Mouse (Mus musculus) layer of hippocampus, adult 8-10 months (tissue): ENCODE measurements at regions not wholly inside any gene's neighbourhood (a gene's known extent, or its start where the extent isn't known, plus 50 kb on each side); places are given as distances from the start of the nearest gene placed in this dataset.
"Not testable (repeated sequence)": the region's sequence is repeated elsewhere in the genome, so short reads cannot be mapped to it uniquely, and the experiment has no call there.

Experiments used
- DNase-seq, 2 experiments: peaks; one replicate each; pipeline ENCODE4 v3.0.0; 2022; ENCODE audit warnings: low spot score in 2 of 2

DNA sequence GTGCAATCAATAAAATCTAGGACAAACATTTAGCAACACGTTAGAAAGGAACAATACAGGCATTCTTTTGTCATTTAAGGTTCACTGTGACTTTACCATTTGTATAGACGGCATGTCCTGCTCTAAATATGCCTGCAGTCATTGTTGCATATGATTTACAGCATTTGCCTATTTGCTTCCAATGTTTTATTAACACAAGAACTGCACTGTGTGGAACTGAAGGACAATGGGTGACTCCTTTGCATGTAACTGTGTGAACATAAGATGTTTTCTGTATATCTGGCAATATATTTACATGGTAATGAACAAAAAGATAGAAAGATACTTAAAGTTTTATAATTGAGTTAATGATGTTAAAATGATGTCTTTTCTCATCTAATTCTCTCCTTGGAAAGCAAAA lies 57.1 kb downstream of the Pou4f1 start:
- no peak for DNase-seq

DNA sequence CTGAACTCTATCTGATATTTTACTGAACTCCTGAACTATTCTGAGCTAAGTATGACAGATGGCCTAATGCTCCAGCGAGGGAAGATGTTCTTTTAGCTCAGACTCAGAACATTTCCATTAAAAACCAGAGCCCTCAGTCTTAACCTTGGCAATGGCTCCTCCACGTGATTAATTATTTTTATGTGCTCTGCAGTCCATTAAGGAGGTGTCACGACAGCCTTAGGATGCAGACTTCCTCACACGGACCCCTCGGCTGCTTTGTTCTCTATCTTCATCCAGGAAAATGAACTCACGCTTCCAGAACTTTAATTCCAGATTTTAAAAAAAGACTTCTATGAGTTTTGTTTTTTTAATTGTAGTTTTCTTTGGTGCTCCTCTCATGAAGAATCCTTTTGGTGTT lies 57.5 kb downstream of the Pou4f1 start:
- no peak for DNase-seq

DNA sequence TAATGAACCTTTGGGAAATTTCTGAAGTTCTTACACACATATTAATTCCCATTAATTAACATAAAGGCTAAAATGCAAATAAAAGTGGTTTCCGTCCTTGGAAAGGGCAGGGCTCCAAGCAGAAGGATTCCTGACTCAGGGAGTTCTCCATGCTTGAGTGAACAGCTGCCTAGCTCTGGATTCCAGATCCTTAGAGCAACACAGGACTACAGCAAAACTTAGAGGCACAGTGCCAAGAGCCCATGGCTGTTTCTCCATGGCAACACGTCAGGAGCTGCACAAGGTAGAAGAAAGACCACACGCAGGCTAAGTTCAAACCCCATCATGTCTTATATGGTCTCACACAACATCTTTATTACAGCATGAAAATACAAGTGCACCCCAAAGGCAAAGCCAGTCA lies 61.7 kb downstream of the Pou4f1 start:
- DNase-seq: no peak

DNA sequence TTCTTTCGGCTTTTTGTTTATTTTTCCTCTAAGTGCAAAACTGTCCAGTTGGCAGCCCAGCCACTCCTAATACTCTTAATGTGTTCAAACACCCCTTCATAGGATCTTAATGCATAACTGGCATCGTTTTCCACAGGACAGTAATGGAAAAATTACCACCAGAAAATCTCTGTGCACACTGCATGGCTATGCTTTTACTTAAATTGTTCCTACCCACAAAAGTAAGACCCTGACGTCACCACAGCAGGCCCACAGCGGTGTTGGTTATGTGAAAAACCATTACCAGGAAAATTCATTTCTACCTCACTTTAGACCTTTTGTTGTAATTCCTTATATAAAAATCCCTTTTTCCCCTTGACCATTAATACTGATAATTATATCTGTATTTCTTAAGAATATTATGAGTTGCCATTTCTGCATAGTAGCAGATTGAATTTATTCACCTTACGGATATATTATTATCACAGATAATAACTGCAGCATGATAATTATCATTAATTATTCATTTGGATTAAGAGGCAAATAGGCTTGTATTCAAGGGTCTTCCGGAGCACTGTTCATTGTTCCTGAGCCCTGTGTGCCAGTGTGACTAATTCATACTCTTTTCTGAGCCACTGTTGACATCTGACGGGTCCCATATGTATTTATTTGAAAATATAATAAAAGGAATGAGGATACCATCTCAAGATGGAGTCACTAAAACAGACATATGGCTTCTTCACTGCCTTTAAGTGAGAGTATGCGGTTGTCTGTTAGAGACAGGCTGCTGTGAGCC lies 78.3 kb downstream of the Pou4f1 start:
- no peak for DNase-seq

DNA sequence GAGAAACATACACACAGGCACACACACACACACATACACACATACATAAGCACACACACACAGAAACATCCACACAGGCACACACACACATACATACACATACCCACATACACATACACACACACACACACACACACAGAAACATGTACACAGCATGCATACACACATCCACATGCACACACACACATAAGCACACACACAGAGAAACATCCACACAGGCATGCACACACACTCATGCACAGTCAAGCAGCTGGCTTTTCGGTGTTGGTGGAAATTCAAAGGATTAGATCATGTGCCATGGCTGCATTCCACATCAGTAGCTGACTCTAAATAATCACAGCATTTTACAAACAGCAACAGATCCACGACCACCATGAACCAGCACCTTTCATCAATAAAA lies 78.9 kb downstream of the Pou4f1 start:
- no peak for DNase-seq

DNA sequence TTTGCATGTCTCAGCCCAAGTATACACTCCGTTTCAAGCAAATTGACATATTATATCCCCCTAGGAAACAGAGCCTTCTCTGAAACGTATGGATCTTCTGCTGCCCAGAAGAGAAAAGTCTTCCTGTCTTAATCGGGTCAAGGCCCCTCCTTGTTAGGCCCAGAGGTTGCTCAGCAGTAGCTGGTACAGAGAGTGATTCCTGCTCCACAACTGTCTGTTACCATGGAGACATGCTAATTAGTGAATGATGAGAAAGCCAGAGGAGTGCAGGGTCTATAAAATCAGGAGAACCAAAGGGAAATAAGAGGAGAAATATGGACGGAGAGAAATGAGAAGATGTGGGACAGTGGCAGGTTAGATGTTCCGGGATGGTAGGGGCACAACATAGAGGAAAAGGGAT lies 86.8 kb downstream of the Pou4f1 start:
- DNase-seq: no peak

DNA sequence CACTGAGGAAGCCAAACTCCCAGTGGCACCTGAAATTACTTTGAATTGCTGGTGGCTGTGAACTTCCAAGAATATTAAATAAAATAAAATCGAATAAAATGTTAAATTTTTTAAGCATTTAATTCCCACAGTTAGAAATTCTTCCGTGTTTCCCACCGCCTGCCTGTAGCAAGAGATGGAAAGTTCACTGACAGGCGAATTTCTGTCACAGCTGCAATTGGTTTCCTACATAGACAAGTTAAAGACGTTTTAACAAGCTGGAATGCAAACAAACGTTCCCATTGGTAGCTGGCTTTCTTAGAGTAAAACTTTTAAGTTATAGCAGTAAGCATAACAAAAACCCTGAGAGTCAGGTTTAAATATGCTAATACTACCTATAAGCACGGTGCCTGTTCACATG lies 95.0 kb downstream of the Pou4f1 start:
- DNase-seq: no peak

DNA sequence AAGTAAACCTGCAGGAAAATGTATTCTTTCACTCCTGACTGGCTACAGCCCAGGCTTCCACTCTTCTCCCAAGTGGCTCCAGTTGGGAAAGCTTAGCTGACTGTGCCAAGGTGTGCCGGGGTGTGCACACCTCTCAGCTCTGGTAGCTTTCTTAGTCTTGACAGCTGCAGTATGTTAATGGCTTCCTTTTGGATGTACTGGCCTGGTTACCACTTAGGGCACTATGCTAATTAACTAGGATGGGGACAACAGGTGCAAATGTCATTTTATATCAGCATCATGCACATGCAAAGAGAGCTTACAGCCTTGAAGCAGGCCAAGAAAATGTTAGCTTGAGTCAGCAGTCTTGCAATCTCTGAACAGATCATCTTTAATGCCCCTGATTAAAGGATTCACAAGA lies 111.2 kb downstream of the Pou4f1 start:
- DNase-seq: no peak

DNA sequence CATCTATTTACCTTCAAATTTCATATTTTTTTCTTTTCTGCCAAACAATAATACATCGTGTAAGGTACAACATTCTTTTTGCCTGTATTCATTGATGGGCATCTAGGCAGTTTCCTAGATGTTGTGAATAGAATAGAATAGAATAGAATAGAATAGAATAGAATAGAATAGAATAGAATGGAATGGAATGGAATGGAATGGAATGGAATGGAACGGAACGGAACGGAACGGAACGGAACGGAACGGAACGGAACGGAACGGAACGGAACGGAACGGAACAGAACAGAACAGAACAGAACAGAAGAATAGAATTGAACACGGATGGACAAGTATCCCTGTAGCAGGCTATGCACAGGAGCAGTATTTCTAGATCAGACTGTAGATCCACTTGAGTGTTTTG lies 131.0 kb downstream of the Pou4f1 start:
- DNase-seq: not testable (repeated sequence)

DNA sequence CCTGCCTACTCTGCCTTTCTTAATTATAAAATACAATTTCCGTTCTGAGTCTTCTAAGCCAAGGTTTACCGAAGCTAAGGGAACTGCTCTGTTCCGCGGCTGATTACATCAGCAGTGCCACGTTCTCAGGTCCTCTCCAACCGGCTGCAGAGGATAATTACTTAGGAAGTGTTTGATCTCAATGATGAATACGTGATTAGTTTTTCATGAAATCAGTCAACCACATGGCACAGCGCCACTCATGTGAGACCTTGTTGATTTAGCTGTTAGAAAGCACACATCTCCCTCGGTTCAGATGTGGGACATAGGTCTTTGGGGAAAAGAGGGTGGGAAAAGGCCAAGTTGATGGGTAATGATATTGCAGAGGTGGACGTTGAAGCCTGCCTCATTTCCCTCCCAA lies 141.7 kb downstream of the Pou4f1 start:
- DNase-seq: no peak

DNA sequence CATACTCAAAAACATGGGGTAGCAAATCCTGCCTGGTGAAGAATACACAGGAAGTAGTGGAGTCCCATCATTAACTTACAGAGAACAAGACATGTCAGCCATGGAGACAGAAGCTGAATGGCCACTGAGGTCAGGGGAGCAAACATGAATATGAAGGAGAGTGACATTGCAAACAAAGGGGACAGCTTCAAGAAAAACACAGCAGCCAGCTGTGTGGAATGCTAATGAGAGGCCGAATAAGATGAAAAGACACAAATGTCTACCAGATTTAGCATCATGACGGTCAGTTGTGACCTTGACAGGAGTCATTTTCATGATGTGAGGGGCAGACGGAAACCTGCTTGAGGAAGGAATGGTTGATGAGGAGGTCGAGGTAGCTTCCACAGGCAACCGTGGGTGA lies 167.7 kb downstream of the Pou4f1 start:
- DNase-seq: no peak

DNA sequence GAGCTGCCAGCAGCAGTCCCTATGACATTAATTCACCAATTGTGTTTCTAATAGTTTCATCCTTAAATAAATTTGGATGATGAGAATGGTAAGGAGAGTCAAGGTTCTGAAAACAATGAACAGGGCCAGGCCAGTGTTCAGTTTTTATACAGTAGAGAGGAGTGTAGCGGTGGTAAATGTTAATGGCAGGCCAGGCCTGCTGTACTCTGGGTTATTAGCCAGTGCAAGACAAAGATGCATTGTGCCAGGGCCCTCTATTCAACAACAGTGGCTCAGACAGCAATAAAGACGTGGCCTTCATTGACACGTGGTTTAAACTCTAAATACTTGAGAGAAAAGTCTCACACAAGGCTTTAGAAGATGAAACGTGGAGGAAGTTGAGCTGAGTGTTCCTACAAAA lies 169.5 kb downstream of the Pou4f1 start:
- DNase-seq: no peak

DNA sequence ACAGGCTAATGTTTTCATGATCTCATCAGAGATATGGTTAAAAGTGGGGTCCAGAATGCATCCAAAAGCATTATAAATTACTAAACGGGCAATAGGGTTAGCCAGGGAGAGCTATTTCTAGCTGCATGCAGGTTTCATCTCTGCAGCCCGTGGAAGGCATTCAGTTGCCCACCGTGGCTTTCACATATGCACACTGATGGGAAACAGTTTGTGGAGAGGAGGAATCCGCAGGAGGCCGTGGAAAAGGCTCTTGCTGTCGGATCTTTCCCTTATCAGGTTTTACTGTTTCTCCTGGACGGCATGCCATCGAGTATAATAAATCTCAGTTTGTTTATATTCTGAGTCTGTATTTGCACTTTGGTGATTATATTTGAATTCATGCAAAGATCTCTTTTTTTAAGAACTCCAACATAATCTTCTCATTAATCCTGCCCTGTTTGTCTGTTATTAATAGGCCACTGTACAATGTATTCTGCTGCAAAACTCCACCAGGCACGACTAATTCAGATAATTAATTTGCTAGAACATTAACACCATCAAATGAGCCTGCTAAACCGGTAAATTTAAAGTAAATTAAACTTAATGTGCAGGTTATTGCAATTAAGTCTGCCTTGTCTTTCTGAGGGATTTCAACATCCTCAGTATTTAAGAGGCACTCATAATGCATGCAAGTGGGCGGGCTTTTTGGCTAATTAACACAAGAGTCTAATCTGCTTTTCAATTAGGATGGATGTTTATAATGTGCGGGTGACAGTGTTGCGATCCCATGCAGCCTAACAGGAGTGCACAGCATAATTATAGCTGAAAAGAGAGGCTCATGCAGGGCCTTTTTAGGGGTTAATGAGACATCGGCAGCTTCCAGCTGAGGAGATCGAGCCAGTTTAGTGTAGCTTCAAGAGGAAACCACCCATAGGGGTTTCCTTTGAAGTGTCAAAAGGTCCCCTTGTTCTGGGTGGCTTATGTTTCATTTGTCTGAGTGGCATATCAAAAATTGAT lies 170.2 kb downstream of the Pou4f1 start:
- DNase-seq: no peak

DNA sequence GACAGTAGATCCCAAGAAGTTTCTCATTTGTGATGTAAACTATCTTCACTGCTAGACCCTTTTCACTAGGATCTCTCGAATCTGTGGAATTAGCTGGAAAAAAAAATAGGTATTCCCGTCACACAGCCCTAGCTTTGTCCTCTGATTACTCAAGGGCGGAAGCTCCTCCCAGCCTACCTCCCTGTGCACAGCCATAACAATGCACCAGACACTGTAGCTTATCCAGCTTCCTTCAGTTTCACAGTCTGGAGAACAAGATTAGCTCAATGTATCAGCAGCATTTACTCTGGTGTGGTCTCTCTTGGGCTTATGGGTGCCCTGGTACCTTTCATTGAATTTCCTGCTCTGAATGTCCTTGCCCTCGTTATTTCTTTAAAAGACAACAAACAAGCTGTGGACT lies 174.0 kb downstream of the Pou4f1 start:
- no peak for DNase-seq

DNA sequence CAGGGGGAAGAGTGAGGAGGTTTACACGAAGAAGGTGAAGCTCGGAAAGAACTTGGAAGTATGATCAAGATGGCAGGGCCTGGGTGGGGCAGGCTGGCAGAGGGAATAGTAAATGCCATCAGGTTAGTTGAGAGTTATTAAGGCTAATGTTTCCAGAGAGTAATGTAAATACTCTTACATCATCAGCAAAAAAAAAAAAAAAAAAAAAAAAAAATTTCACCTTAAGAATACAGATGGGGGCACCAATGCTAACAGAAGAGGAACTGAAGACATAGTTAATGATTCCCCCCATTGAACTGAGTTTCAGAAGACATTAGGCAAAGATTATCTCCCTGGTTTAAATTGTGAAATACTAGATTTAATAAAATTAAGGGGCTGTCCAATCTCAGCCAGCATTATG lies 174.7 kb downstream of the Pou4f1 start:
- no peak for DNase-seq

DNA sequence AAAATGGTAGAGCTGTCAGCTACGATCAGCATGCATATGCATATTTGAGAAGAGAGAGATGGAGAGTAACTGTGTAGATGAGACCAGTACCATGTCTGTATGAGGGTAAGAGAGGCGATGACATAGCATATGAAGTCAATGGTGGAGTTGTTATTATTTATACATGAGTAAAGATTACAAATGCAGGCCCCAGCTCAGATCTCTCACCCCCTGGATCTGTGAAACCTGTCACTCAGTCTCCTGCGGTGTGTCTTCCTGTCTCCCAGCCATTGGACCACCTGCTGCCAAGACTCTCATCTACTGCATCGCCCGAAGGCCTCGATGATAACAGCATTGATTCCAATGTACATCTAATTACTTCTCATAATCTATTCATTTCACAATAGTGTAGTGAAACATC lies 187.4 kb downstream of the Pou4f1 start:
- no peak for DNase-seq

DNA sequence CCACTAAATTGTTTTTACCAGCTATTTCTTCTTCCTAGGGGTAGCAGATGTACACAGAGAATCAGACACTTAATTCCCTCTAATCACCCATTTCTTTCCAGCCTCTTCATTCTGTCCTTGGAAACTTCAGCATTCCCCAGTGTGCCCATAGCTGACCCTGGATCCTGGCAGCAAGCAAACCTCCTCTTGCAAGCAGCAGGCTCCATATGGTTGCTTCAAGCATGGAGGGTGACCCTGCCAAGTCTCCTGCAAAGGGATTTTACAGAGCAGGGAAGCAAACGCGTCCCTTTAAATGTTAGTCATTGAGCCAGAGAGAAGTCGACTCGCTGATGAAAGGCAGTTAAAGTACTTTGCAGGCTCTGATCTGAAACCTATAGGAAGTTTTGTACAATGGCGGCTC lies 187.9 kb downstream of the Pou4f1 start:
- no peak for DNase-seq

DNA sequence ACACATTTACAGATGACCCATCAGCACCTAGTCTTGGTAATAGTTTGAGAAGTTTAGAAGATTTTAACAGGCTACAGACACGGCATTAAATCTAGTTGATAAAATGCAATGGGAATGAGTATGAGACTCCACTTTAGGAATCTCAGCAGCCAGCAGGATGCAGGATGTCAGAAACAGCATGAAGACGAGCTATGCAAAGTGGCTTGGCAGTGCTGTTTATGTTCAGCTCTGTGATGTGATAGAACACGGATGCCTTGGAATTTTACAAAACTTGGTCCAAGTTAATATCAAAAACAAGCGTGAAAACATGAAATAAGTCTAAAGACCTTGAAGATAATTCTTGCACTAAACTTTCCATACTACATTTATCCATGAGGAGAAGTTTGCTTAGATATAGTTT lies 193.0 kb downstream of the Pou4f1 start:
- DNase-seq: no peak

DNA sequence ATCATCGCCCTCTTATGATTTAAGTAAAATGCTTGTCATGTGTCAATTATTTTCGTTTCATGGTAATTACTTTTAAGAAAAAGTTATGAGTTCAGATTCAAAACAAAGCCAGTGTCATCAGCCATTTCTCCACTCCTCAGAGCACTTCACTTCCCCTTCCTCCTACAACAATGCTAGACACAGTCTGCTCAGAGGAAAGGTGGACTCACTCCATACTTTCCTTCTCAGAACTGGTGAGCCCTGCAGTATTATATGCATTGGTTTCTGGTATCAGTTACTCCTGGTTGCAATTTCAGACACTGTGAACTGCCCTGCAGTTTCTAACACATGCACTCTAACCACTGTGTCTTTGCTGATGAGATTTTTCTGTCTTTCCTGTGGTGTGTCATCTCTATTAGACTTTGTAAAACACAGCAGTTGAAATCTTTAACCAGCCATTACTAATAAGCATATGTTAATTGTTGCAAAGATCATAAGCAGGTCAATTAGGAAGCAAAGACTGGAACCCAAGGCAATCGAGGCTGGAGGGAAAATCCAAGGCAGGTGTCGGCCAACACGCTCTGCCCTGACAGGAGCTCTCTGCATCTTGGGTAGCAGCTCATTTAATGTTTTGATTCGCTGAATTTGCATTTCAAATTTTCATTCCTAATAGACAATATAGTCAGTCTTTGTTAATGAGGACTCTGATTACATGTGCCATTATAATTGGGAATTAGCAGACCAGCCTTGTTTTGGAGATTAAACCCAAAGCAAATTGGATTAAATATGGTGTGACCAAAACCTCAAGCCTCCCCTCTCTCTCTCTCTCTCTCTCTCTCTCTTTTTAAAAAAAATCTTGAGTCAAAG lies 202.7 kb downstream of the Pou4f1 start:
- no peak for DNase-seq

DNA sequence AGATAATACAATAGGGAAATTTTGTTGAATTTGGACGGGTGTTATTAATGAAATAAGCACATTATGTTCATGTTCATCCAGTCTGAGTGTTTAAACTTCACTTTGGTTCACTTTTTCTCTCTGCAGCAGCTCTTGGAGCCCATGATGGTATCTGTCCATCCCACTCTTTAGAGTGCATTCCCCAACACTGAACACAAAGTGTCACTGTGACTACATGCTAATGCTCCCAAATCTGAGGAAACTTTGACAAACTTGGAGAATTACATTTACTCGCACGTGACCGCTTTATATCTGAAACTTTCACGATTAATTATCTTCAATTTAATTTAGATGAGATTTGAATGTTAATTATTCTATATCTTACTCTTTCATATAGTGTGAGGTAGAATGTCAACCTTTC lies 250.8 kb downstream of the Pou4f1 start:
- DNase-seq: no peak

DNA sequence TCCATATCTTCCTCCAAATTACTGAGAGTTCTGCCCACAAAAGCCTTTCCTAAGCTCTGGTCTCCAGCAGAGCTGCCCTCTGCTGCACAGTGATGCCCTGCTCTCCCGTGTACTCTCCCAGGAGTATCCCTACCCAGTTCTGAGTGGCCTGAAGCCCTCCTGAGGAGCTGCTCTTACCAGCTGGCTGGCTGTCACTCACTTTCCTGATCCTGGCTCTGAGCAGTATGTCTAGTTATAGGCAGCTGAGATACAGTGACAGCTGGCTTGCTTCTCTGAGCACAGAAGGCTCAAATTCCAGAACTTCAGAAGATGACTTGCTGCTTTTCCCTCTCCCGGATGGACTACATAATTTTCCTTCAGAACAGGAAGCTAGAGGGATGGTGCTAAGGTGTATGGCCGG lies 257.1 kb downstream of the Pou4f1 start:
- DNase-seq: no peak

DNA sequence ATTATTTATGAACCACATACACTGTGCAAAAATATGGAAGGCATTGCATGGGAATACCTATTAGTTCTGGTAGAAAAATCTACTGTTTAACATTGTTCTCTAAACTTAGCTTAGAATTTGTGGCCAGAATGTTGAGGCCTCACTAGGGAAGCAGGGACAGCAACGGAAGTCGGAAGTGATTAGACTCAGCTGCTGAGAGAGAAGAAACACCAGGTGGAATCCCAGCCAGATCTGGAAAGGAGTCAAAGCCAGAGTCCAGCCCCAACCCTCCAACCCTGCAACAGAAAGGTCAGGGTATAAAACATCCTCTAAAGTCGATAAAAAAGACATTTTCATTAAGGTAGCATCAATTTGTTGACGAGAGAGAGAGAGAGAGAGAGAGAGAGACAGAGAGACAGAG lies 258.9 kb downstream of the Pou4f1 start:
- DNase-seq: no peak
